Mouse (Mus musculus) testis, adult 10 weeks (tissue): ENCODE measurements around the gene Acp1. TPM values are rescaled to one million over a fixed set of nuclear protein-coding genes. Genes with fewer than 3 reads are reported as not detected.

ENCODE experiments used
- polyA plus RNA-seq: library from polyadenylated mRNA; stranded (reverse); fragments of 350-450 nt; fragmentation: Illumina TruSeq; extraction: RNeasy Lipid Tissue Mini Kit (QIAGEN cat#74804); gene quantifications from one replicate; pipeline ENCODE4 v1.2.3, GENCODE M21; 2014; ENCODE audit warnings: low read depth, low replicate concordance

Acp1 gene
- 92.4 TPM for polyA plus RNA-seq

GRCm38 (mm10) chr12:30911261-30912047 lies at the start of gene Acp1, which contains the start of gene Sh3yl1:
Acp1 (minus strand) TSS chr12:30911589.
Sh3yl1 (plus strand) TSS chr12:30911668.

GRCm38 (mm10) chr12:30883986-30884621 lies 27.3 kb downstream of the Acp1 start, which contains the start of gene Alkal2:
Alkal2 (plus strand) TSS chr12:30884322.

Other genes with a start within 250 kb of the Acp1 start
- not detected for gene Alkal2, start 27.3 kb downstream of the Acp1 start, polyA plus RNA-seq
- 33.1 TPM for gene Sh3yl1, start 79 bp upstream of the Acp1 start, polyA plus RNA-seq
- 1.8 TPM for gene Fam110c, start 162.3 kb upstream of the Acp1 start, polyA plus RNA-seq